Mouse (Mus musculus) brain, embryonic 14.5 days (tissue): ENCODE measurements at regions not wholly inside any gene's neighbourhood (a gene's known extent, or its start where the extent isn't known, plus 50 kb on each side); places are given as distances from the start of the nearest gene placed in this dataset.

Experiments
- CTCF ChIP-seq: fragments of 200-500 bp; IDR thresholded peaks from 2 replicates; pipeline ENCODE4 v1.5.1; 2012; ENCODE audit warnings: inconsistent platforms, mild to moderate bottlenecking, moderate library complexity, borderline replicate concordance; ENCODE audit not compliant: insufficient read depth, insufficient read length; ENCODE audit errors: extremely low read depth
- POLR2A ChIP-seq: fragments of 200-500 bp; IDR thresholded peaks from 2 replicates; pipeline ENCODE4 v1.6.1; 2012; ENCODE audit warnings: mild to moderate bottlenecking, inconsistent platforms, borderline replicate concordance; ENCODE audit not compliant: poor library complexity, insufficient read depth, insufficient read length, severe bottlenecking; ENCODE audit errors: extremely low read depth

GRCm38 (mm10) chr5:133821273-133821672, 278.2 kb upstream of the Castor2 start:
- TF ChIP-seq POLR2A (no peak), CTCF (no peak)
